Mouse (Mus musculus): Measurements from ENCODE around the gene Emc3. TPM values are rescaled to one million over a fixed set of nuclear protein-coding genes. Genes with fewer than 3 reads are reported as not detected.
A peak's percentile ranks its signal among the peaks of the same experiment; 100 is the strongest.

The Emc3 gene
- total RNA-seq (2021), result 10 to 100 TPM; 85.3 to 86.4 TPM
- long read RNA-seq, experiment 1, transcript Emc3-201 (8 exons, 1,985 nt), result major isoform, 181 of 200 reads
- long read RNA-seq, experiment 1, partial matches to known transcripts, result 8 of 200 reads
- long read RNA-seq, experiment 1, other reads (novel, unspliced or antisense), result 10 of 200 reads
- long read RNA-seq, experiment 2, transcript Emc3-201 (8 exons, 1,985 nt), result major isoform, 170 of 181 reads
- long read RNA-seq, experiment 2, partial matches to known transcripts, result 0 of 181 reads
- long read RNA-seq, experiment 2, other reads (novel, unspliced or antisense), result 7 of 181 reads

DNA sequence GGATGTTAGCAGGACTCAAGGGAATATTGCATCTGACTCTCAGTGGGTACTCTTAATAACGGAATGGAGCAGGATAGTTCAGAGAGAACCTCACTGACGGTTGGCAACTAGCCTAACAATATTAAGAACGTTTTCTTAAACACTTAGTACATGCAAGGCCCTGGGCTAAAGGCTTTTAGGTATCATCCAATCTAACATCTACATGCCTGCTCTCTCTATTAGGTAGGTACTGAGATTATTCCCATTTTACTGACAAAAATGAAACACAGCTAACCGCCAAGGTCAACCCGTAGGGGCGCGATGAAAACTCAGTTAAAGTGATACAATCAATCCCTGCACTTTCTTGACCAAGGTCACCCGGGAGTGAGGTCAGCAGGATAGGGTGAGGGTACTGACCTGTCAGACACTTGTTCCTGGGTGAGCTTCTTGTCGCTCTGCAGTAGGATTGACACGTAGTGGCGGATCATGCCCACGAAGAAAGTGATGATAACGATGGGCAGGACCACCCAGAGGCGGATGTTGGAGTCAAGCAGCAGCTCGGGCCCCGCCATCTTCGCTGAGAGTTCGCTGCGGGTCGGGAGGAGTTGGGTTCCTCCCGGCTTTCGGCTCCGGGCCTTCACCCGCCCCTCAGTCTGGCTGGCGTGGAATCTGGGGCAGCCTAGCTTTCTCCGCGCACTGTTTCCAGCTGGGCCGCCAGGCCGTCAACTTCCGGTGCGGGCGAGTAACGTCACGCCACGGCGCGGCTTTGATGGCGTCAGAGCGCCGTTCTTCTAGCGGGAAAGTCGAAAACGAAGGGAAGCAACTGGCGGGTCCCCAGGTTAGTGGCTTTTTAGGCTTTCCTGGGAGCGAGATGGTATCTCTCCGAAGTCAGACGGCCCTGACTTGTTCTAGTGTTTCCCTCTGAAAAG, at the start of gene Emc3, which contains the start of gene Fancd2:
TSS of gene Emc3 (minus strand) at position 721 of the 908 bp plus-strand sequence.
TSS of gene Fancd2 (plus strand) at position 751 of the 908 bp plus-strand sequence.
- peak; percentile 87 to 95 for DNase-seq (ENCODE audit: low spot score in 2 of 2)
- intact Hi-C loops (cut with DNase I), result no loop called here

DNA sequence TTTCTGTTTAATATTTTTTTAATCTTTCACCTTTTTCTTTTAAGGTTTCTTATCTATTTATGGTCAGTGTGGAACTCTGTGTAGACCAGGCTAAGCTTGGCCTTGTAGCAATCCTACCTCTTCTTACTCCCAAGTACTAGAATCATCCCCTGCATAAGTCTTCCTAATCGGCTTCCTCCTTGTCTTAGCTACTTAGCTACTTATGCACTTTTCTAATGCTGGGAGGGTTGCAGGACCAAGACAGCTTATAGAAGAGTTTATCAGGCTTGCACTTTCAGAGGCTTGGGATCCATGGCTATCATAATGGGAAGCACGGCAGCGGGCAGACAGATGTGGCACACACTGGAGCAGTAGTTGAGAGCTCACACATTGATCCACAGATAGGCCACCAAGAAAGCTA, 47.9 kb upstream of the Emc3 start:
- DNase-seq (ENCODE audit: low spot score in 2 of 2), result no peak
- intact Hi-C loops (cut with DNase I), result no loop called here

DNA sequence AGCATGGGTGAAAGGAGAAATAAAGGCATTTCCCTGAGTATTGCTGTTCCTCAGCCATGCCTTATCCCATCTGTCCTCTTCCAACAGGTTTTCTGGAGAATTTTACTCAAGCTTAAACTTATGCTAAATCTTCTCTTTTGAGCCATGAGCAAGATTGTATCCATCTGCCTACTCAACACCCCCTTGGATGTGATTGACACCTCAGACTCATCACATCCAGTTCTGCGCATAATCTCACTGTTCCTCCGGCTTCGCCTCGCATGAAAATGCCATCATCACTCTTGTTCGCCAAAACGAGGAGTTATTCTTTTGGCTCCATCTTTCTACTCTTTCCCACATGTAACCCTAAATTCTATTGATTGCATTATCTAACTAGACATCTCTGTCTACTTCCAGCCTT, 44.6 kb upstream of the Emc3 start:
- DNase-seq (ENCODE audit: low spot score in 2 of 2), result peak; percentile 59 to 82
- intact Hi-C loops (cut with DNase I), result no loop called here

DNA sequence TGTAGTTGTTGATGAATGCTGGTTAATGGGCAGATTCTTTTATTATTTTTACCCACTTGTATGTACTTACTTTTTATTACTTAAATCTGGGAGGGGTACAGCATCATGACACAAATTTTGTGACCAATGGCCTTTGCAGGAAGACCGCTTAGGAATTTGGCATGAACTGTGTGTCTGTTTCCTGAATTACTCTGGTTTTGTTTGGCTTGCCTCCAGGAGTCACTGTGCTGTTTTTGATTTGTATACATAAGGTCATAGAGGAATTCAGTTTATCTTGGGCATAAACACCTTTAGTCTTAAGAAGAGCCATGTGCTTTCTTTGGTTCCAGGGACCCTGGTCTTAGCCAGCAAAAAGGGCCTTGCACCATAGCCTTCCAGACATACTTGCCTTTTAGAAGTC, 33.1 kb upstream of the Emc3 start:
- DNase-seq (ENCODE audit: low spot score in 2 of 2), result no peak
- intact Hi-C loops (cut with DNase I), result no loop called here

DNA sequence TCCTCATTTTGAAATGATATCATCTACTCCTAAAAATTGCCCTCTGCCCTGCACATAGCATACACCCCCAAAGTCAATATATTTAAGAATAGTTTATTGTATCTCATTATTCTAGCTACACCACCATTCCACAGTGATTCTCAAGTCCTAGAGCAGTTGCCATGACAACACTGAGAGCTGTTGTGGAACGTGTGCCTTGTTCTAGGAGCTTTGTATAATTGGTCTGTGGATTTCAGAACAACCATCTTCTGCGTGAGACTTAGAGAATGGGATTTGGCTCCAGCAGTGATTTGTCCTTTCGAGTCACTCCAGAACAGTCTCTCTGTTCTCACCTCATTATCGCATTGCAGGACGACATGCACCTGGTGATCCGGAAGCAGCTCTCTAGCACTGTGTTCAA, 28.3 kb upstream of the Emc3 start:
- DNase-seq (ENCODE audit: low spot score in 2 of 2), result peak; percentile 26 to 66
- intact Hi-C loops (cut with DNase I), result no loop called here

DNA sequence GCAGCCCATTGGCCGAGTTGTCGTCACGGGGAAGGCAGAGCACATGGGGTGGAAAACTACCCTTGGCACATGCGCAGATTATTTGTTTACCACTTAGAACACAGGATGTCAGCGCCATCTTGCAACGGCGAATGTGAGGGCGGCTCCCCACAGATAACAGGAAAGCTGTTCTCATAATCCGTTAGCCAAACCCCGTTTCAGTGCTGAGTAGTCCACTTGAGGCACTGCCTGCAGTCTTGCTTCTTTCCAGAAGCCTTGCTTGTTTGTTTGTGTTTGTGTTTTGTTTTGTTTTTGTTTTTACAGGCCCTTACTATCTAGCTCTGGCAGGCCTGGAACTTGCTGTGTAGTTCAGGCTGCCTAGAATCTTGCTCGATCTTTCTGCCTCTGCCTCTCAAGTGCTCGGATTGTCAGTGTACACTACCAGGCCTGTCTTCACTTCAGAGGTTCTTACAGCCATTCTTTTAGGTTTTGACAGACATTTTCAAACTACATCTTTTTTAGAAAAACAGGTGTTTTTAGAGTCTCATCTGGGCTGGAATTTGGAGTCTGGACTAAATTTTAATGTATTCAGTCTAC, 12.5 kb upstream of the Emc3 start:
- intact Hi-C loops (cut with DNase I), result no loop called here
- DNase-seq (ENCODE audit: low spot score in 2 of 2), result no peak

DNA sequence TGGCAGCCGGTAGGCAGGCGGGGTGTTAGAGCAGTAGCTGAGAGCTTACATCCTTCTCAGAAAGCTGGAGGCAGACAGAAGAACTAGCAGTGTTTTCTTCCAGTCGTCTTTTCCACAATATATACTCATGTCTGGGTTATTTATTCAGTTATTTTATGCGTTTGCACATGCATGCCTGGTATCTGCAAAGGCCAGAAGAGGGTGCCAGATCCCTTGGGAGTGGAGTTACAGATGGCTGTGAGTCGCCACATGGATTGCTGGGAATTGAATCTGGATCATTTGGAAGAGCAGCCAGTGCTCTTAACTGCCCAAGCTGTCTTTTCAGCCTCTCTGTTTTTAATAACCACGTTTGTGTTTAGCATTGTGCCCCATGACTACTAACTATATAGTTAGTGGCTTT, 10.2 kb upstream of the Emc3 start:
- no peak for DNase-seq (ENCODE audit: low spot score in 2 of 2)
- intact Hi-C loops (cut with DNase I), result no loop called here

DNA sequence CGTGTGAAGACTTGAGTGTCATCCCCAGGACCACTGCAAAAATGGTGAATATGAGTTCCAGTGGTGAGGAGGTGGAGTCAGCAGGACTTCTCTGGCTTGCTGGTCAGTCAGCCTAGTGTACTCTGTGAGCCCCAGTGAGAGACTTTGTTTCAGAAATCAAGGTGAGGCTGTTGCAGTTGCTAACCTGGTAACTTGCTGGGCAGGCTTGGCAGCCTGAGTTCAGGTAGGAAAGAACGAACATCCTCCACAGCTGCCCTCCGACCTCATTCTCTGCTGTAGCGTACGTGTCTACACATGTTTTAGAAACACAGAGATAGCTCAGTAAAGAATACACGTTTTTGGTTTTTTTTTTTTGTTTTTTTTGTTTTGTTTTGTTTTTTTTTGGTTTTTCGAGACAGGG, 3.4 kb upstream of the Emc3 start:
- DNase-seq (ENCODE audit: low spot score in 2 of 2), result no peak
- intact Hi-C loops (cut with DNase I), result no loop called here

DNA sequence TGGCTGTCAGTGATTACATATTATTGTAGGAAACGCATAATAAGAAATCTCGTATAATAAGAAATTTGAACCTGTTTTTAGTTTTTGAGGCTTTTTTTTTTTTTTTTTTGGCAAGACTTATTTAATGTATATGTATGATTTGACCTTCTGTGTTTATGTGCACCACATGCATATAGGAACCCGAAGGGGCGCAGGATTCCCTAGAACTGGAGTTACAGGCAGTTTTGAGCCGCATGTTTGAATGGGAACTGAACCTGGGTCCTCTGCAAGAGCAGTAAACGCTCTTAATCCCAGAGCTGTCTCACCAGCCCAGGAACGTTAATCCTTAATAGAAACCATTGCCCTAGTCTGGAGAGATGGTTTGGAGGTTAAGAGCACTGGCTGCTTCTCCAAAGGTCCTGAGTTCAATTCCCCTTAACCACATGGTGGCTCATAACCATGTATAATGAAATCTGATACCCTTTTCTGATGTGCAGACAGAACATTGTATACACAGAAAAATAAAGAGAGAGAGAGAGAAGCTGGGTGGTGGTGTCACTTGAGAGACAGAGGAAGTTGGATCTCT, 470 bp upstream of the Emc3 start:
- DNase-seq (ENCODE audit: low spot score in 2 of 2), result no peak
- intact Hi-C loops (cut with DNase I), result no loop called here

DNA sequence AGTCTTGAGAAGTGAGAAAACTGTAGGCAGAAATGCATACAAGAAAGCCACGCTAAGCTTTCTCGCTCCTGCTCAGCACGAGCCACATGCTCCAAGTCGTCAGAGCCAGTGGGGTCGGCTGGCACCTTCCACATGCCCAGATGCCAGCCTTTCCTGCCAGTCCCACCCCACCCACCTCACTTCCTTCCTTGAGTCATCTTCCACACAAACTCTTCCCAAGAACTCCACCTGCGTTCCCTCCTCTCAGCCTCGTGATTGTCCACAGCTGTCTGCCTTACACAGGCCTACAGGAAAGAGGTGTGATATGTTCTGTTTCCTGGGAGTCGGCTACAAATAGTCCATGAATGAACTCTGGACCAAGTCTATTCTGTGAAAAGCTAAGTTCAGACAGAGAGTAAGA, 8.0 kb downstream of the Emc3 start:
- intact Hi-C loops (cut with DNase I), result no loop called here
- DNase-seq (ENCODE audit: low spot score in 2 of 2), result peak in 1 of 2 experiments; percentile 35

DNA sequence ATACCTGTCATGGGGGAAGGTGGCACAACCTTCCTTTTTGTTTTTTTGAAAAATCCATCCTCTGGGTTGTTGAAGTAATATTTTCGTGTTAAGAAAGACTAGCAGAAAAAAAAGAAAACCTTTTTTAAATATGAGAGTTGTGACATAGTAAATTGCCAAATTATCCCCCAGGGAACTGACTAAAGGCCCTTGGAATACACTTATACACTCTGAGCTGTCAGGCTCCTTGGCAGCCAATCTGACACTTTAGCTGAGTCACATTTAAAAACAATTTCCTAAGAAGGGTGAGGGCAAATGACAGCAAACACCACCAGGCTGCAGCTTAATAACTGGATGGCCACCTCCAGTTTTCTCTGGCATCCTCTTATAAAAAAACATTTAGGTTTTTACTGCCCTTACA, 9.1 kb downstream of the Emc3 start:
- no peak for DNase-seq (ENCODE audit: low spot score in 2 of 2)
- intact Hi-C loops (cut with DNase I), result no loop called here

DNA sequence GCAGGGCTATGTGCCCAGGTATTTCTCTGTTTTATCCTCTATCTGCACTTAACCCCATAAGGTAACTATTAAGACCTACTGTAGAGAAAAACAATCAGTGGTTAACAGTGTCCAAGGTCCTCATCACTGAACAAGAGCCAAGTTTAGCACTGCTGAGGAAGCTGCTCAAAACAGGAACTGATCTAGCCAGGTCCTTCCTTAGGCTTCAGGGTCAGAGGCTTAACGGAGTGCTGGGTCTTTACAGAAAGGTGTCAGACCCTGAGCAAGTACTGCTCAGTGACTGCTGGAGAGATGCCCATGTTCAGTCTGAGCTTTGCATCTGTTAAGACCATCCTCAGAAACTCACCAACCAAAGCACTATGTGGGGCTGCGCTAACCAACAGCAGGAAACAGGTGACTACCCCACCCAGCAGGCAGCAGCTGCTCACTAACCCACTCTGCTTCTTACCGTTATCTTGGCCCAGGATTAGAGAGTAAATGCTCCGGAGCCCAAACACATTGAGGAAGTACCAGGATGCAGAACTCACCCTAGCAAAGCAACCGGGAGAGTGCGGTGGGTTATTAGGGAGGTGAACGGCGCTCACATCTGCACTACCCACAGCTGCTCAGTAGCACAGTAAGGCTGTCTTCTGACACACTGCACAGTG, 13.9 kb downstream of the Emc3 start:
- intact Hi-C loops (cut with DNase I), result loop anchor here (10.0 kb wide), 1 partner anchor 197 kb away; the partner anchor contains the start of gene Ghrl
- no peak for DNase-seq (ENCODE audit: low spot score in 2 of 2)

DNA sequence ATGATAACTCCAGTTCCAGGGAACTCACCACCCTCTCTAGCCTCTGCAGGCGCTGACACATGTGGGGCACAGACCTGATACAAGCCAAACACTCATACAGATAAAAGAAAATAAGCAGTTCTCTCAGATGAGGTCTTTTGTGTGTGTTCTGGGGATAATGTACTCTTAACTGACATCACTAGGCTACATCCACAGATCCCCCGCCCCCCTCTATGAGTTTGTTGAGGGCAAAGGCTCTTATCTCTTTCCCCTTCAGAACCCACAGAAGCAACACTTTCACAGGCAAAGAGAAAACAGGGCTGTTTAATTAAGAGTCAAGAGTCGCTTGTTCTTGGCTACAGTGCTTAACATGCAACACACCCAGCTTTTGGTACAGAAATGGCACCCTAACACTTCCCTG, 16.9 kb downstream of the Emc3 start:
- DNase-seq (ENCODE audit: low spot score in 2 of 2), result no peak
- intact Hi-C loops (cut with DNase I), result loop anchor here (10.0 kb wide), 1 partner anchor 200 kb away; the partner anchor contains the start of gene Ghrl

DNA sequence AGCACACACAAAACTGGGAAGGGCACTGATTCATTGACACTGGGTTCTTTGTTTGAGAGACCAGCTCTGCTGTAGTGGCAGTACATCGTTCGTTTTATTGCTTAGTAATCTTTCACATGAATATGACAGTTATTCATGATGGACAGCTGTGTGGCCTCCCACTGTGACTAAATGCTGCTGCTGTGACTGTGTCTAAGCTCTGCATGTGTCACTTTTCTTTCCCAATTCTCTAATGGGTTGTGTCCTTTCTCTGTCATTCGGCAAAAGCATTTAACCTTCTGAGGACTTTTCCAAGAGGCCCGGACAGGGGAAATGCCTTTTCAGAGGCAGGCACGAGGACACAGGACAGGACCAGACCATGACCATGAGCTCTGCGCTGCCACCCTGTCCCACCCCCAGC, 17.5 kb downstream of the Emc3 start:
- no peak for DNase-seq (ENCODE audit: low spot score in 2 of 2)
- intact Hi-C loops (cut with DNase I), result loop anchor here (10.0 kb wide), 1 partner anchor 201 kb away; the partner anchor contains the start of gene Ghrl

DNA sequence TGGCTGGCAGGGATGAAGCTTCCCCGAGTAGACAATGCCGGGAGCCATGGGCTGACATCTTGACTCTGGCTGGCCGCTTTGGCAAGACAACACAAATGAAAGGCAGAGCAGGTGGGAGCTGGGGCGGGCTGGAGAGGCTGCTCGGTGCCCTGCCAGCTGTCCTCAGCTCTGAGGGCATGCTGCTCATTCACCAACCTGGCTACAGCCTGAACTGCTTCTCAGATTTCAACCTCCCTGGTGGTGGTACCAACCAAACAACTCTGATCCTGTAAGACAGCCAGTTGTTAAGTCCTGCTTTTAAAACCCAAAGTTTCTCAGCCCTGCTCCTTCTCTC, 22.5 kb downstream of the Emc3 start:
- DNase-seq (ENCODE audit: low spot score in 2 of 2), result no peak
- intact Hi-C loops (cut with DNase I), result no loop called here

DNA sequence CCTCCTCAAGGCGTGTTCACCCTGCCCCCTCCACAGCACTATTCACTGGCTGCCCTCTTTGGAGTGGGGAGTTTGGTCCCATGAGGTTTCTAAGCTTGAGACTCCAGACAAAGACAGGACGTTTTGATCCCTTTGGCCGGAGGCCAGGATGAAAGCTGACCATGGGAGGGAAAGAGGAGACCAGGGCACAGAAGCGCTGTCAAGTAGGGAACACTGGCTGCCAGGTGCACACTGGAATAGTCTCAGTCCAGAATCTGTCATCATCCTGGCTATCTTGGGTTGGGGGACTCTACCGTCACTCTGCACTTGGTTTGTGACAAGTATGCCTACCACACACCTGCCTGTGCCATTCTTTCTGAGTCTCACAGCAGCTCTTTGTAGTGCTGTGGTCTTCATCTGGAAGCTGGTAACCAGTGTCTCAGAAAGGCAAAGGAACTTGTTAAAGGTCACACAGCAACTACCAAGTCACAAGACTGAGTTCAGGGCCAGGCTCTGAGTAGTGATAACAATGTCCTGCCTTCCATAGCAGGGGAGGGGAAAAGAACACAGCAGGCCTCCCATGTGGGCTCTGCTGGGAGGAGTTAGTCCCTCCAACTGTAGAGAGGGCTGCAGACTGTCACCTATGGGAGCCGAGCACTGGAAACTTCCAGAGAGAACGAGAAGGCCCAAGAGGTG, 23.0 kb downstream of the Emc3 start:
- DNase-seq (ENCODE audit: low spot score in 2 of 2), result no peak
- intact Hi-C loops (cut with DNase I), result no loop called here

DNA sequence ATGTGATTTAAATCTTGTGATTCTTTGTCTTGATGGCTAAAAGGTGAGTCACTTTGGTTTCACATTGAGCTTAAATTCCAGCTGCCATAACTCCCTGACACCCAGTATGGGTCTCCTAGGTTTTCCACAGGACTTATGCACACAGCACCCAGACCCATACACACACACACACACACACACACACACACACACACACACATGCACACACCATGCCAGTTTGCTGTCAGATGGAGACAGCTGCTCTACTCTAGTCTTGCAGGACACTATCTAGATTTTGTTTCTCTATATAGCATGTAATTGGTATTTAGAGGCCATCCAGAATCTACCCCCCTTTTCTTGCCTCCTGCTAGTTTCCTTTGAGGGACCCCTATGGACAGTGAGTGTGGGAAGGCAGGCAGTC, 24.3 kb downstream of the Emc3 start:
- intact Hi-C loops (cut with DNase I), result no loop called here
- DNase-seq (ENCODE audit: low spot score in 2 of 2), result no peak

DNA sequence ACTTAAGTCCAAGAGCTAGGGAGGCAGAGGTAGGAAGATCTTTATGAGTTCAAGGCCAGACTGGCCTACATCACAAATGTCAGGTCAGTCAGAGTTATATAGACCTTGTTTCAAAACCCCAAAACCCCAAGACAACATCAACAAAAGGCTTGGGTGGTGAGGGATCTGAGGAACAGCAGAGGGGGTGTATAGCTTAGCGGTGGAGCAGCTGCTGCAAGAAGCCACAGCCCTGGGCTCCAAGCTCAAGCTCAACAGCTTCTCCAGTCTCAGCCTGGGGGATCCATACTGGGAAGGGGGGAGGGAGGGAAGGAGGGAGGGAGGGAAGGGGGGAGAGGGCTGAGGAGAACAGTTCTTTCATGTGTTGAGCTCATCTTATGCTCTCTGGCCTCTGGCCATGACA, 25.8 kb downstream of the Emc3 start:
- DNase-seq (ENCODE audit: low spot score in 2 of 2), result no peak
- intact Hi-C loops (cut with DNase I), result no loop called here

DNA sequence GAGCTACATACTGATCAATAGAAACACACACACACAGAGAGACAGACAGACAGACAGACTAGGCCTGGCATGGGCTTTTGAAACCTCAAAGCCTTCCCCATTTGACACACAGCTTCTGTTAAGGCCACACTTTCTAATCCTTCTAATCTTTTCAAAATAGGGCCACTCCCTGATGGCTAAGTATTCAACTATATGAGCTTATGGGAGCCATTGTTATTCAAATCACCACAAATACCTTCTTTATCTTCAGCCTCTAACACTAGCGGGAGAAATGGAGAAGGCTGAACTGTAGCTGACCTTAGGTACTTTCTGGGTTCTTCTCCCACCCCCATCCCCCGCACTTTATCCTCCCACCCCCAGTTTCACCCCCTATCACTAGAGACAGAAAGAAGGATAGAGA, 28.7 kb downstream of the Emc3 start:
- intact Hi-C loops (cut with DNase I), result loop anchor here (5.0 kb wide), 1 partner anchor 104 kb away; no protein-coding TSS in a partner anchor
- DNase-seq (ENCODE audit: low spot score in 2 of 2), result no peak
